Mouse (Mus musculus) heart, postnatal 10 days (tissue): ENCODE measurements at regions not wholly inside any gene's neighbourhood (a gene's known extent, or its start where the extent isn't known, plus 50 kb on each side); places are given as distances from the start of the nearest gene placed in this dataset.
A peak's percentile ranks its signal among the peaks of the same experiment; 100 is the strongest.
"Not testable (repeated sequence)": the region's sequence is repeated elsewhere in the genome, so short reads cannot be mapped to it uniquely, and the experiment has no call there.

Experiments used
- DNase-seq, 2 experiments: peaks; one replicate each; pipeline ENCODE4 v3.0.0; 2021
- intact Hi-C: fragments of 180-260 bp; cut with DNase I; formaldehyde crosslinking; loops from one replicate; pipeline ENCODE4 v1.15.1; 2025
- microRNA-seq, 2 experiments: library from miRNA; unstranded; fragments of <30 nt; microRNA quantifications; one replicate each; pipeline ENCODE4 v1.2.0; 2022

DNA sequence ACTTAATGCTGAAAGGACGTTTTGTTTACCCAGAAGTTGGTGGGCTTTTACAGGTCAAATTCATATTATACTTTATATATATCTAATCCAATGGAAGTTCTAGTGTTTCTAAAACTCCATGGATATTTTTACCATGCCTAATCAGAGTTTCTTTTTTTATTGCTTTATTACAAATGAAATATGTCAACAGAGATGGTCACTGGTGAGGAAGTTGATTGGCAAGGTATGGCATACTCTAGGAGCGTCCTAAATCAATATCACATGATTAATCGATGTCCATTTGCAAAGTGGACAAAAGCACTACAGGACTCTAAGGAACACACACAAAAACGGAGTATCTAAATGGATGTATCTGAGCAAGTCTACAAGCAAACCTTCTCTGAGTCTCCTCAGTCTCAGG lies 290.0 kb upstream of the Zfp386 start:
- intact Hi-C loops, DNase-seq: not testable (repeated sequence)

- intact Hi-C loops = not testable (repeated sequence)
Observed at GRCm38 (mm10) chr12:115759041-115759440, 288.5 kb upstream of the Zfp386 start.

GRCm38 (mm10) chr12:115761766-115762165 lies 285.8 kb upstream of the Zfp386 start:
- DNase-seq, intact Hi-C loops: not testable (repeated sequence)

More at GRCm38 (mm10) chr12:115759041-115759440, 288.5 kb upstream of the Zfp386 start:
- DNase-seq = not testable (repeated sequence)

- DNase-seq, intact Hi-C loops: not testable (repeated sequence)
Observed at GRCm38 (mm10) chr12:115764939-115765479, 282.5 kb upstream of the Zfp386 start.

DNA sequence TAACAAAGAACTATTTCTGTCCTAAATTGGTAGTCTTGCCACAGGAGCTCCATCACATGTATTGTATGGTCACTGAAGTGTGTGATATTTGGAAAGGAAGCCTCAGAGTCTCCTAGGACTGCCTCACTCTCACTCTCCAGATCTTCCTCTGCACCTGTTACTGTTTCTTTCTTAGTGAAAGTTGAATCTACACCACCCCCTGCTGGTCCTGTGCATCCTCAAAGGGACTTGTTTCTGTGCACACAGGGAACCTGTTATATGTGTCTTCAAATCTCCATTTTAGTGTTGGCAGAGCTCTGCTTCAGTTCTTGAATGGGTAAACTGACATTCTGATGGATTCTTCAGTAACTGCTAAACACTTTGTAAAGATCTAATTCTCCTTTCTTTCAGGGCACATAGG lies 276.3 kb upstream of the Zfp386 start:
- intact Hi-C loops, DNase-seq: not testable (repeated sequence)

DNA sequence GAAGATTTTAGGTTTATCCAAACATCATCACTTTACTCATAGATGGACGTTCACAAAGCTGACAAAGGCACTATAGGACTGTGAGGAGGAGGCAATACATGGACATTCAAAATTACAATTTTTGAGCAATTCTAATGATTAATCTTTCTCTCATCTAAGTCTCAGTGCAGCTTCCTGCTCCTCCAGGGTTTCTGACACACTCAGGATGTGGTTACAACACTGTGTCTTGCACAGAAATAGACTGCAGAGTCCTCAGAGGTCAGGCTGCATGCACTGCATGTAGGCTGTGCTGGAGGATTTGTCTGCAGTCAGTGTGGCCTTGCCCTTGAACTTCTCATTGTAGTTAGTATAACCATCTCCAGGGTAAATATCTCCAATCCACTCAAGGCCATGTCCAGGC lies 257.2 kb upstream of the Zfp386 start:
- intact Hi-C loops = not testable (repeated sequence)
- peak in 1 of 2 experiments; percentile 1 for DNase-seq

DNA sequence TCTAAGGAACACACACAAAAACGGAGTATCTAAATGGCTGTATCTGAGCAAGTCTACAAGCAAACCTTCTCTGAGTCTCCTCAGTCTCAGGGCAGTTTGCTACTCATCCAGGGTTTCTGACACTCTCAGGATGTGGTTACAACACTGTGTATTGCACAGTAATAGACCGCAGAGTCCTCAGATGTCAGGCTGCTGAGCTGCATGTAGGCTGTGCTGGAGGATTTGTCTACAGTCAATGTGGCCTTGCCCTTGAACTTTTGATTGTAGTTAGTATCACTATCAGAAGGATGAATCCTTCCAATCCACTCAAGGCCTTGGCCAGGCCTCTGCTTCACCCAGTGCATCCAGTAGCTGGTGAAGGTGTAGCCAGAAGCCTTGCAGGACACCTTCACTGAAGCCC lies 245.0 kb upstream of the Zfp386 start:
- DNase-seq, intact Hi-C loops: not testable (repeated sequence)

DNA sequence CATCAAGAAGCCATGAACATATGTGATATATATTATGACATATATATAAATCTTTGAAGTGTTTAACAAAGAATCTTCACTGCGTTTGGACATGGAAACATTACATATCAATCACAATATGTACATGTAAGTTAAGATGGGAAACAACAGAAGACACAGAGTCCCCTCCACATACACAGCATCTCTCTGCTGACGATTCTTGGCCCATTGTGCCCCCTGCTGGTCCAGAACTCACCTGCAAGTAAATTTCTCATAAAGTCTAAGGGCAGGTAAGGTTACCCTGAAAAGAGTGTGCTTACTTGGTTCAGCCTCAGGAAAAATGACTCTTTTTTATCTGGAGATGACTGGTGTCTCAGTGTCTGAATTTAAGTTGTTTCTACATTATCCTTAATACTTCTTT lies 243.8 kb upstream of the Zfp386 start:
- intact Hi-C loops, DNase-seq: not testable (repeated sequence)

DNA sequence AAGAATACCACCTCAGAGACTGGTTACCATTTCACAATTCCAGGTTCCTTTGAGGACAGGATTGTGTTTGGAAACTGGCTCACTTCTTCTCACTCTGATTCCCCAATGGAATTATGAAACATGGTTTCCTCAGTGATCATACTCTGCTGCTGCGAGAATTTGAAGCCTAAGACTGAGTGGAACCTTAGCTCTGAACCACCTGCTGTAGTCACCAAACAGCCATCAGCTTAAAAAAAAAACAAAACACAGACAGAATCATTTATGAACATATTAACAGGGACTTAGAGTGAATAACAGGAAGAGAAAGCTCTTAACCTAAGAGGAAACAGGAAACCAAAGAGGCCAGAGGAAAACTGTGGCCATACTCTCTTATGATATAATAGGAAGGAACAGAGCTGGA lies 239.5 kb upstream of the Zfp386 start:
- DNase-seq = no peak
- intact Hi-C loops = no loop called here

Small RNA genes in the stretch of these regions (microRNA-seq; reads per million reads assigned to microRNA genes)
- gene Gm27722 (0 reads per million in 2 experiments), gene Mir6388 (0 reads per million in 2 experiments)
